Mouse (Mus musculus): ENCODE data around the gene Txndc5. TPM values are rescaled to one million over a fixed set of nuclear protein-coding genes. Genes with fewer than 3 reads are reported as not detected.

Txndc5 gene
- polyA plus RNA-seq, 1 experiment from 2014 or later: 183 TPM

GRCm38 (mm10) chr13:38520299-38520698 lies 8.3 kb downstream of the Txndc5 start:
- H3K9ac ChIP-seq (ENCODE audit: low read length): no peak overlapping the region
- no peak overlapping the region for H3K27ac ChIP-seq (replicated peaks; ENCODE audit: low read depth, low read length)
- H3K4me2 ChIP-seq (ENCODE audit: low read depth, severe bottlenecking): no peak overlapping the region
- H3K9me3 ChIP-seq (ENCODE audit: control insufficient read depth, low read length): no peaks in the 10 kb centered on the region
- DNase-seq (ENCODE audit: low spot score) (no peak), ATAC-seq (ENCODE audit: insufficient number of reproducible peaks, low FRiP score, low TSS enrichment, low read depth) (no peak)
- no peak overlapping the region for H3K4me3 ChIP-seq (ENCODE audit: low read depth, low read length)
- H3K27me3 ChIP-seq (ENCODE audit: control insufficient read depth, insufficient read depth, low read length): no peaks in the 10 kb centered on the region
- H3K36me3 ChIP-seq (ENCODE audit: control insufficient read depth, insufficient read depth, low read length): peaks cover 10% of the 10 kb centered on the region
- WGBS: 95% methylated on average over 11 of the region's 11 CpGs
- H3K4me1 ChIP-seq (ENCODE audit: control insufficient read depth, insufficient read depth, low read length): no peaks in the 10 kb centered on the region

- WGBS: 92% methylated on average over 11 of the region's 11 CpGs
- Histone ChIP-seq H3K4me1 (ENCODE audit: control insufficient read depth, insufficient read depth, low read length) (no peaks in the 10 kb centered on the region), H3K9me3 (ENCODE audit: control insufficient read depth, low read length) (no peaks in the 10 kb centered on the region), H3K4me2 (ENCODE audit: low read depth, severe bottlenecking) (no peak overlapping the region), H3K9ac (ENCODE audit: low read length) (no peak overlapping the region), H3K4me3 (ENCODE audit: low read depth, low read length) (no peak overlapping the region), H3K27ac (replicated peaks; ENCODE audit: low read depth, low read length) (no peak overlapping the region), H3K27me3 (ENCODE audit: control insufficient read depth, insufficient read depth, low read length) (no peaks in the 10 kb centered on the region), H3K36me3 (ENCODE audit: control insufficient read depth, insufficient read depth, low read length) (peaks cover 16% of the 10 kb centered on the region)
- ATAC-seq (ENCODE audit: insufficient number of reproducible peaks, low FRiP score, low TSS enrichment, low read depth) (no peak), DNase-seq (ENCODE audit: low spot score) (no peak)
Measured at GRCm38 (mm10) chr13:38516582-38516981, 12.0 kb downstream of the Txndc5 start.

DNA sequence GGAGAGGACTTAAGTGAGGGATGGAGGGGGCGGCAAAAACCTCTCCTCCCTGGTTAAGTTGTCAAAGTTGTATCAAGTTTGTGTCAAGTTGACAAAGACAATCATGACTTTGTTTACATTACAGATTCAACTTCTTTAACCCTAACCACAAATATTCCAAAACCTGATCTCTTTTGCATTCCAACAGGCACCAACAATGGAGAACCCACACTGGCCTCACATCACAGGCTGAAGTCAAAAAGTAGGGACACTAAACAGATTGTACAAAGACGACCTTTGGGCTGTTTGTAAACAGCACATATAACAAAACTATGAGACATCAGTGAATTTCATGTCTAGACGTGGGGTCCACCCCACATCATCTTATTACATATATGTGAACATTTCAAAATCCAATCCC lies 12.8 kb downstream of the Txndc5 start:
- DNase-seq (ENCODE audit: low spot score): no peak
- no peaks in the 10 kb centered on the region for H3K27me3 ChIP-seq (ENCODE audit: control insufficient read depth, insufficient read depth, low read length)
- no peak overlapping the region for H3K4me2 ChIP-seq (ENCODE audit: low read depth, severe bottlenecking)
- H3K9me3 ChIP-seq (ENCODE audit: control insufficient read depth, low read length): no peaks in the 10 kb centered on the region
- no peaks in the 10 kb centered on the region for H3K4me1 ChIP-seq (ENCODE audit: control insufficient read depth, insufficient read depth, low read length)
- H3K4me3 ChIP-seq (ENCODE audit: low read depth, low read length): no peak overlapping the region
- H3K36me3 ChIP-seq (ENCODE audit: control insufficient read depth, insufficient read depth, low read length): peaks cover 16% of the 10 kb centered on the region
- ATAC-seq (ENCODE audit: insufficient number of reproducible peaks, low FRiP score, low TSS enrichment, low read depth): no peak
- no peak overlapping the region for H3K27ac ChIP-seq (replicated peaks; ENCODE audit: low read depth, low read length)
- 85% methylated on average over 3 of the region's 3 CpGs for WGBS
- no peak overlapping the region for H3K9ac ChIP-seq (ENCODE audit: low read length)

DNA sequence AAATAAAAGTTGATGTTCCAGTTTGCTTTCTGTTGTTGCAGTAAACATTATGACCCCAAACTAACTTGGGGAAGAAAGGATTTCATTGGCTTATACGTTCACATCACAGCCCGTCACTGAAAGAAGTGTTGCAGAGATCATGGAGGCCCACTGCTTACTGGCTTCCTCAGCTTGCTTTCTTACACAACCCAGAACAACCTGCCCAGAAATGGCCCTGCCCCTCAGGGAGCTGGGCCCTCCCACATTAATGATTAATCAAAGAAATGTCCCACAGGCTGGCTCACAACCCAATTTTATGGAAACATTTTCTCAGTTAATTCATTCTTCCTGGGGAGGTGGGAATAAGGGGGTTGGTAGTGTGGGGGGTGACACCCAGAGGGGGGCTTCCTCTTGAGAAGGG lies 13.2 kb downstream of the Txndc5 start:
- no peaks in the 10 kb centered on the region for H3K4me1 ChIP-seq (ENCODE audit: control insufficient read depth, insufficient read depth, low read length)
- no peaks in the 10 kb centered on the region for H3K27me3 ChIP-seq (ENCODE audit: control insufficient read depth, insufficient read depth, low read length)
- 88% methylated on average over 2 of the region's 2 CpGs for WGBS
- H3K4me2 ChIP-seq (ENCODE audit: low read depth, severe bottlenecking): no peak overlapping the region
- H3K4me3 ChIP-seq (ENCODE audit: low read depth, low read length): no peak overlapping the region
- no peak overlapping the region for H3K27ac ChIP-seq (replicated peaks; ENCODE audit: low read depth, low read length)
- H3K36me3 ChIP-seq (ENCODE audit: control insufficient read depth, insufficient read depth, low read length): peaks cover 16% of the 10 kb centered on the region
- no peak overlapping the region for H3K9ac ChIP-seq (ENCODE audit: low read length)
- DNase-seq (ENCODE audit: low spot score) (no peak), ATAC-seq (ENCODE audit: insufficient number of reproducible peaks, low FRiP score, low TSS enrichment, low read depth) (no peak)
- no peaks in the 10 kb centered on the region for H3K9me3 ChIP-seq (ENCODE audit: control insufficient read depth, low read length)

- Histone ChIP-seq H3K4me3 (ENCODE audit: low read depth, low read length) (no peak overlapping the region), H3K4me1 (ENCODE audit: control insufficient read depth, insufficient read depth, low read length) (no peaks in the 10 kb centered on the region), H3K4me2 (ENCODE audit: low read depth, severe bottlenecking) (no peak overlapping the region), H3K27ac (replicated peaks; ENCODE audit: low read depth, low read length) (no peak overlapping the region), H3K27me3 (ENCODE audit: control insufficient read depth, insufficient read depth, low read length) (no peaks in the 10 kb centered on the region), H3K9ac (ENCODE audit: low read length) (no peak overlapping the region), H3K9me3 (ENCODE audit: control insufficient read depth, low read length) (no peaks in the 10 kb centered on the region), H3K36me3 (ENCODE audit: control insufficient read depth, insufficient read depth, low read length) (peaks cover 24% of the 10 kb centered on the region)
- no peak for ATAC-seq (ENCODE audit: insufficient number of reproducible peaks, low FRiP score, low TSS enrichment, low read depth)
- DNase-seq (ENCODE audit: low spot score): no peak
- WGBS: 96% methylated on average over 7 of the region's 7 CpGs
Measured at GRCm38 (mm10) chr13:38513921-38514320, 14.7 kb downstream of the Txndc5 start.

- 90% methylated on average over 10 of the region's 10 CpGs for WGBS
- no peak for ATAC-seq (ENCODE audit: insufficient number of reproducible peaks, low FRiP score, low TSS enrichment, low read depth)
- no peak for DNase-seq (ENCODE audit: low spot score)
- no peak overlapping the region for H3K27ac ChIP-seq (replicated peaks; ENCODE audit: low read depth, low read length)
- peaks cover 26% of the 10 kb centered on the region for H3K36me3 ChIP-seq (ENCODE audit: control insufficient read depth, insufficient read depth, low read length)
- H3K27me3 ChIP-seq (ENCODE audit: control insufficient read depth, insufficient read depth, low read length): no peaks in the 10 kb centered on the region
- no peak overlapping the region for H3K9ac ChIP-seq (ENCODE audit: low read length)
- H3K9me3 ChIP-seq (ENCODE audit: control insufficient read depth, low read length): no peaks in the 10 kb centered on the region
- no peaks in the 10 kb centered on the region for H3K4me1 ChIP-seq (ENCODE audit: control insufficient read depth, insufficient read depth, low read length)
- H3K4me3 ChIP-seq (ENCODE audit: low read depth, low read length): no peak overlapping the region
- H3K4me2 ChIP-seq (ENCODE audit: low read depth, severe bottlenecking): no peak overlapping the region
Measured at GRCm38 (mm10) chr13:38511979-38512378, 16.6 kb downstream of the Txndc5 start.

- peaks cover 28% of the 10 kb centered on the region for H3K36me3 ChIP-seq (ENCODE audit: control insufficient read depth, insufficient read depth, low read length)
- WGBS: 89% methylated on average over 8 of the region's 8 CpGs
- no peak for DNase-seq (ENCODE audit: low spot score)
Measured at GRCm38 (mm10) chr13:38509681-38510341, 18.8 kb downstream of the Txndc5 start.

GRCm38 (mm10) chr13:38506936-38507335 lies 21.7 kb downstream of the Txndc5 start:
- H3K27me3 ChIP-seq (ENCODE audit: control insufficient read depth, insufficient read depth, low read length): no peaks in the 10 kb centered on the region
- H3K36me3 ChIP-seq (ENCODE audit: control insufficient read depth, insufficient read depth, low read length): peaks cover 32% of the 10 kb centered on the region
- no peak overlapping the region for H3K9ac ChIP-seq (ENCODE audit: low read length)
- DNase-seq (ENCODE audit: low spot score): no peak
- no peak overlapping the region for H3K4me3 ChIP-seq (ENCODE audit: low read depth, low read length)
- no peak overlapping the region for H3K4me2 ChIP-seq (ENCODE audit: low read depth, severe bottlenecking)
- H3K4me1 ChIP-seq (ENCODE audit: control insufficient read depth, insufficient read depth, low read length): no peaks in the 10 kb centered on the region
- no peak for ATAC-seq (ENCODE audit: insufficient number of reproducible peaks, low FRiP score, low TSS enrichment, low read depth)
- H3K27ac ChIP-seq (replicated peaks; ENCODE audit: low read depth, low read length): no peak overlapping the region
- no peaks in the 10 kb centered on the region for H3K9me3 ChIP-seq (ENCODE audit: control insufficient read depth, low read length)
- WGBS: 96% methylated on average over 10 of the region's 10 CpGs

More at GRCm38 (mm10) chr13:38509681-38510341, 18.8 kb downstream of the Txndc5 start:
- H3K9me3 ChIP-seq (ENCODE audit: control insufficient read depth, low read length): no peaks in the 10 kb centered on the region
- no peaks in the 10 kb centered on the region for H3K4me1 ChIP-seq (ENCODE audit: control insufficient read depth, insufficient read depth, low read length)
- no peak for ATAC-seq (ENCODE audit: insufficient number of reproducible peaks, low FRiP score, low TSS enrichment, low read depth)
- H3K27ac ChIP-seq (replicated peaks; ENCODE audit: low read depth, low read length): no peak overlapping the region
- H3K27me3 ChIP-seq (ENCODE audit: control insufficient read depth, insufficient read depth, low read length): no peaks in the 10 kb centered on the region
- H3K4me2 ChIP-seq (ENCODE audit: low read depth, severe bottlenecking): no peak overlapping the region
- no peak overlapping the region for H3K4me3 ChIP-seq (ENCODE audit: low read depth, low read length)
- no peak overlapping the region for H3K9ac ChIP-seq (ENCODE audit: low read length)

DNA sequence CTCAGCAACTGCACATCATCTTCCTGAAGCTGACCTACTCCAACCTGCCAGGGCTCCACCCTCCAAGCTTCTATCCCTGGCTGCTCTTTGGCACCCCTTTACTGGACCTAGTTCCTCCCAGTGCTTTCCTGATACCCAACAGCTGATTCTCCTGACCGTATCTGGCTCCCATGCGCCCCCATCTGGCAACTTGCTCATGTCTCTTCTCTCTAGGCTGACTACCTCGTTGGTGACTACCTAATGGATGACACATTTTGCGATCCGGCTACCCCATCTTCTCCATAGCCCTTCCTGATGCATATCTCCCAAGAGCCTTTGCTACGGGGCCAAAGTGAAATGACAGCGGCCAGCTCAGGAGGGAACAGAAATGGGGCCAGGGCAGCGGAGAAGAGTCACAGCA lies 22.3 kb downstream of the Txndc5 start:
- no peaks in the 10 kb centered on the region for H3K27me3 ChIP-seq (ENCODE audit: control insufficient read depth, insufficient read depth, low read length)
- ATAC-seq (ENCODE audit: insufficient number of reproducible peaks, low FRiP score, low TSS enrichment, low read depth): no peak
- no peak overlapping the region for H3K4me3 ChIP-seq (ENCODE audit: low read depth, low read length)
- H3K4me1 ChIP-seq (ENCODE audit: control insufficient read depth, insufficient read depth, low read length): no peaks in the 10 kb centered on the region
- H3K9ac ChIP-seq (ENCODE audit: low read length): no peak overlapping the region
- H3K4me2 ChIP-seq (ENCODE audit: low read depth, severe bottlenecking): no peak overlapping the region
- H3K36me3 ChIP-seq (ENCODE audit: control insufficient read depth, insufficient read depth, low read length): peaks cover 33% of the 10 kb centered on the region
- no peaks in the 10 kb centered on the region for H3K9me3 ChIP-seq (ENCODE audit: control insufficient read depth, low read length)
- WGBS: 83% methylated on average over 8 of the region's 8 CpGs
- H3K27ac ChIP-seq (replicated peaks; ENCODE audit: low read depth, low read length): no peak overlapping the region
- peak; percentile 38 for DNase-seq (ENCODE audit: low spot score)
